Mouse (Mus musculus): ENCODE results near the gene Cpsf3. TPM values are rescaled to one million over a fixed set of nuclear protein-coding genes. Genes with fewer than 3 reads are reported as not detected.

Cpsf3 gene
- total and polyA plus RNA-seq, 3 experiments, result 79.8 to 159 (median 117) TPM

DNA sequence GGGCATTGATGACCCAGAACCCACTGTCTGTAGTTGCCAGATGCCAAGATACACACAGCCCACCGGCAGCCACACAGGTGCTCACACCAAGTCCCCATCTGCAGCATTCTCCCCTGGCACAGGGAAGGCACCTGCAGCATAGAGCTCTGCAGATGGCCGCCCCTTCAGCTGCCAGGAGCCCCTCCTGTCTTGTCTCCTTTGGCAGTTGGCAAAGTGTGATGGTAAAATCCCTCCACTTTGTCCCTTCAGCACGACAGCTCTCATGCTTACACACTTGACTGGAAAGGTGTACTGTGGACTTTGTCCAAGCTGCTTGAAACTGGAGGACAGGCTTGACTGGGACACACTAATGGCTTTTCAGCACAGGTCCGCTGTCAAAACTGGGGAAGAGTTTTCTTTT, 35.1 kb downstream of the Cpsf3 start:
- Histone ChIP-seq H3K36me3 (replicated peaks in 1 of 2; ENCODE audit: control insufficient read depth in 1 of 2, insufficient read depth in 1 of 2, low read length in 1 of 2) (peaks cover 62 to 76% of the 10 kb centered on the region in 2 experiments), H3K4me1 (ENCODE audit: control insufficient read depth in 1 of 2, insufficient read depth in 2 of 2) (peaks cover 3 to 25% of the 10 kb centered on the region in 2 experiments)

DNA sequence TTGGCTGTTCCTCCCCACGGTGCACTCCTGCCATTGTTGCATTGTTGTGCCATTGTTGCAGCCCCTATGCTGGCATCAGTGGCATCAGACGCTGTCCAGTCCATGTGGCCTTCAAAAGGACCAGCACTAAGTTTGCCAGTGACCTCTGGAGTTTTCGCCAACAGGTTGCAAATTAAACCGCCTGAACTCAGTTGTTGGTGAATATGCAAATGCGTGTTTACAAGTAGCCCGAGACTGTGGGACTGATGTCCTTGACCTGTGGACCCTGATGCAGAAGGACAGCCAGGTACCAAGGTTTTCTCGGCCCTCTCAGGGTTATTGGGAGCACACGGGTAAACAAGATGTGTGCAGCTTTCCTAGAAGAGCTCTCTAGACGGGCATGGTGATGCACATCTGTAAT, 36.0 kb downstream of the Cpsf3 start:
- H3K79me2 ChIP-seq (replicated peaks; ENCODE audit: control insufficient read depth, extremely low read depth, insufficient read depth, poor library complexity, severe bottlenecking), result peaks cover 9% of the 10 kb centered on the region
- no peak overlapping the region for H3K27ac ChIP-seq (ENCODE audit: insufficient read depth, low read depth)
- no peak overlapping the region for H3K9ac ChIP-seq (ENCODE audit: insufficient read depth, low read depth)
- TF ChIP-seq KAT2A (IDR thresholded peaks at IDR 0.05; ENCODE audit: insufficient replicate concordance, low read length), result no peak
- TF ChIP-seq MAX (IDR thresholded peaks at IDR 0.05; ENCODE audit: low read length), result no peak
- TF ChIP-seq USF2 (conservative IDR thresholded peaks at IDR 0.05; ENCODE audit: low read depth, low read length), result no peak
- no peak for TF ChIP-seq EP300 (IDR thresholded peaks at IDR 0.05; ENCODE audit: low read length)
- no peak for TF ChIP-seq CTCF (conservative IDR thresholded peaks at IDR 0.05 in 1 of 2, IDR thresholded peaks at IDR 0.05 in 1 of 2; ENCODE audit: low read depth in 2 of 2, low read length in 2 of 2)
- no peak for TF ChIP-seq SMC3 (IDR thresholded peaks at IDR 0.05; ENCODE audit: low read depth, low read length)
- no peak for TF ChIP-seq NELFE (IDR thresholded peaks at IDR 0.05; ENCODE audit: low read depth, low read length)
- TF ChIP-seq ZC3H11A (IDR thresholded peaks at IDR 0.05; ENCODE audit: low read depth, low read length), result no peak
- no peaks in the 10 kb centered on the region for H3K27me3 ChIP-seq (replicated peaks)
- H3K36me3 ChIP-seq (replicated peaks in 1 of 2; ENCODE audit: control insufficient read depth in 1 of 2, insufficient read depth in 1 of 2, low read length in 1 of 2), result peaks cover 65 to 80% of the 10 kb centered on the region in 2 experiments
- dilution Hi-C loops (cut with MboI; ENCODE audit: extremely low pct_ligation_motif_present, extremely low pct_unique_long_range_greater_than_20kb, low sequenced_read_pairs) (no loop called here), in situ Hi-C loops (cut with MboI; ENCODE audit: low pct_ligation_motif_present, low pct_unique_long_range_greater_than_20kb, low sequenced_read_pairs) (no loop called here)
- H3K4me2 ChIP-seq (ENCODE audit: insufficient read depth, low read depth, poor library complexity, severe bottlenecking), result no peak overlapping the region
- no peak for DNase-seq (ENCODE audit: extremely low read depth)
- H3K4me3 ChIP-seq (replicated peaks in 1 of 3; ENCODE audit: low read depth in 2 of 3, low read length in 2 of 3, poor library complexity in 1 of 3), result no peak overlapping the region
- no peaks in the 10 kb centered on the region for H3K9me3 ChIP-seq (replicated peaks; ENCODE audit: low read length)
- peaks cover 3 to 18% of the 10 kb centered on the region in 2 experiments for H3K4me1 ChIP-seq (ENCODE audit: control insufficient read depth in 1 of 2, insufficient read depth in 2 of 2)

More for the DNA sequence above, 35.1 kb downstream of the Cpsf3 start:
- Histone ChIP-seq H3K4me3 (replicated peaks in 1 of 3; ENCODE audit: low read depth in 2 of 3, low read length in 2 of 3, poor library complexity in 1 of 3) (no peak overlapping the region), H3K27me3 (replicated peaks) (no peaks in the 10 kb centered on the region), H3K79me2 (replicated peaks; ENCODE audit: control insufficient read depth, extremely low read depth, insufficient read depth, poor library complexity, severe bottlenecking) (peaks cover 9% of the 10 kb centered on the region), H3K27ac (ENCODE audit: insufficient read depth, low read depth) (no peak overlapping the region), H3K9me3 (replicated peaks; ENCODE audit: low read length) (no peaks in the 10 kb centered on the region), H3K9ac (ENCODE audit: insufficient read depth, low read depth) (no peak overlapping the region), H3K4me2 (ENCODE audit: insufficient read depth, low read depth, poor library complexity, severe bottlenecking) (no peak overlapping the region)
- TF ChIP-seq PAX5 (IDR thresholded peaks at IDR 0.05; ENCODE audit: low read length), result no peak
- TF ChIP-seq NRF1 (IDR thresholded peaks at IDR 0.05; ENCODE audit: low read depth, low read length), result no peak
- TF ChIP-seq ZMIZ1 (IDR thresholded peaks at IDR 0.05; ENCODE audit: low read depth, low read length), result no peak
- no peak for TF ChIP-seq MXI1 (IDR thresholded peaks at IDR 0.05; ENCODE audit: low read depth, low read length)
- TF ChIP-seq TCF12 (IDR thresholded peaks at IDR 0.05; ENCODE audit: low read depth, low read length), result no peak
- no peak for TF ChIP-seq E2F4 (IDR thresholded peaks at IDR 0.05; ENCODE audit: insufficient replicate concordance, low read depth, low read length)
- TF ChIP-seq EP300 (IDR thresholded peaks at IDR 0.05; ENCODE audit: low read length), result no peak
- TF ChIP-seq ZKSCAN1 (IDR thresholded peaks at IDR 0.05; ENCODE audit: borderline replicate concordance, low read depth, low read length), result no peak
- TF ChIP-seq POLR2AphosphoS2 (IDR thresholded peaks at IDR 0.05; ENCODE audit: low read depth, low read length), result no peak
- TF ChIP-seq CTCF (conservative IDR thresholded peaks at IDR 0.05 in 1 of 2, IDR thresholded peaks at IDR 0.05 in 1 of 2; ENCODE audit: low read depth in 2 of 2, low read length in 2 of 2), result no peak
- in situ Hi-C loops (cut with MboI; ENCODE audit: low pct_ligation_motif_present, low pct_unique_long_range_greater_than_20kb, low sequenced_read_pairs), result no loop called here
- dilution Hi-C loops (cut with MboI; ENCODE audit: extremely low pct_ligation_motif_present, extremely low pct_unique_long_range_greater_than_20kb, low sequenced_read_pairs), result no loop called here
- no peak for DNase-seq (ENCODE audit: extremely low read depth)
